Mouse (Mus musculus): ENCODE results near the gene Pcdh19. TPM values are rescaled to one million over a fixed set of nuclear protein-coding genes. Genes with fewer than 3 reads are reported as not detected.

The Pcdh19 gene
- polyA plus RNA-seq, 1 experiment from 2014 or later = 14.1 TPM

GRCm38 (mm10) chrX:133601195-133601594, 87.6 kb downstream of the Pcdh19 start:
- no peak overlapping the region for H3K4me3 ChIP-seq (ENCODE audit: low read depth, low read length)
- ATAC-seq (replicated peaks; ENCODE audit: low FRiP score) = no peak
- no peaks in the 10 kb centered on the region for H3K4me1 ChIP-seq (replicated peaks; ENCODE audit: control insufficient read depth, insufficient read depth, low read length)
- H3K9ac ChIP-seq (ENCODE audit: low read length) = no peak overlapping the region
- H3K27me3 ChIP-seq (ENCODE audit: control insufficient read depth, insufficient read depth, low read length) = peaks cover 2% of the 10 kb centered on the region; the same call in 1 of the 2 replicates
- no peak for DNase-seq (ENCODE audit: low spot score)
- H3K36me3 ChIP-seq (ENCODE audit: control insufficient read depth, insufficient read depth, low read length) = no peaks in the 10 kb centered on the region
- no peaks in the 10 kb centered on the region for H3K9me3 ChIP-seq (ENCODE audit: control insufficient read depth, low read length)
- no peak overlapping the region for H3K27ac ChIP-seq (ENCODE audit: low read depth, low read length)
- H3K4me2 ChIP-seq (ENCODE audit: low read depth, low read length, severe bottlenecking) = no peak overlapping the region
- WGBS = 79% methylated on average over 2 of the region's 2 CpGs

- 30% methylated on average over 4 of the region's 4 CpGs for WGBS
- no peaks in the 10 kb centered on the region for H3K9me3 ChIP-seq (ENCODE audit: control insufficient read depth, low read length)
- H3K36me3 ChIP-seq (ENCODE audit: control insufficient read depth, insufficient read depth, low read length) = no peaks in the 10 kb centered on the region
- no peaks in the 10 kb centered on the region for H3K27me3 ChIP-seq (ENCODE audit: control insufficient read depth, insufficient read depth, low read length)
- ATAC-seq (replicated peaks; ENCODE audit: low FRiP score) = peak; percentile 86
- H3K4me1 ChIP-seq (replicated peaks; ENCODE audit: control insufficient read depth, insufficient read depth, low read length) = no peaks in the 10 kb centered on the region
- H3K27ac ChIP-seq (ENCODE audit: low read depth, low read length) = no peak overlapping the region
- no peak for DNase-seq (ENCODE audit: low spot score)
- H3K9ac ChIP-seq (ENCODE audit: low read length) = no peak overlapping the region
- H3K4me2 ChIP-seq (ENCODE audit: low read depth, low read length, severe bottlenecking) = no peak overlapping the region
- no peak overlapping the region for H3K4me3 ChIP-seq (ENCODE audit: low read depth, low read length)
Measured at GRCm38 (mm10) chrX:133575601-133576382, 113.0 kb downstream of the Pcdh19 start.

GRCm38 (mm10) chrX:133565355-133565754, 123.4 kb downstream of the Pcdh19 start:
- Histone ChIP-seq H3K4me1 (replicated peaks; ENCODE audit: control insufficient read depth, insufficient read depth, low read length) (no peaks in the 10 kb centered on the region), H3K9ac (ENCODE audit: low read length) (no peak overlapping the region), H3K4me2 (ENCODE audit: low read depth, low read length, severe bottlenecking) (no peak overlapping the region), H3K27me3 (ENCODE audit: control insufficient read depth, insufficient read depth, low read length) (no peaks in the 10 kb centered on the region; the same call in 1 of the 2 replicates), H3K4me3 (ENCODE audit: low read depth, low read length) (no peak overlapping the region), H3K36me3 (ENCODE audit: control insufficient read depth, insufficient read depth, low read length) (no peaks in the 10 kb centered on the region), H3K27ac (ENCODE audit: low read depth, low read length) (no peak overlapping the region), H3K9me3 (ENCODE audit: control insufficient read depth, low read length) (no peaks in the 10 kb centered on the region)
- WGBS = 87% methylated on average over 2 of the region's 2 CpGs
- no peak for DNase-seq (ENCODE audit: low spot score)
- no peak for ATAC-seq (replicated peaks; ENCODE audit: low FRiP score)

Other genes starting within 250 kb of the Pcdh19 start
- gene Tnmd, start 162.0 kb upstream of the Pcdh19 start, polyA plus RNA-seq (2014; fragmentation: Nextera tagmentation; extraction: Ambion mirVana) = 1.3 and 2.0 TPM in 2 replicates
- gene Tspan6, start 209.4 kb upstream of the Pcdh19 start, polyA plus RNA-seq (2014; fragmentation: Nextera tagmentation; extraction: Ambion mirVana) = 207 and 218 TPM in 2 replicates
- gene Srpx2, start 219.4 kb upstream of the Pcdh19 start, polyA plus RNA-seq (2014; fragmentation: Nextera tagmentation; extraction: Ambion mirVana) = 0.95 and 1.0 TPM in 2 replicates

All from forebrain, embryonic 11.5 days (tissue).